Mouse (Mus musculus) erythroblast, embryonic 14.5 days (primary cell): Measurements from ENCODE around the gene Rnase13. TPM values are rescaled to one million over a fixed set of nuclear protein-coding genes. Genes with fewer than 3 reads are reported as not detected.

ENCODE experiments used
- H3K27me3 ChIP-seq: 2 replicates; pipeline ENCODE4 v1.6.1; 2012; ENCODE audit warnings: inconsistent platforms; ENCODE audit not compliant: control insufficient read depth
- H3K36me3 ChIP-seq: 2 replicates; pipeline ENCODE4 v1.6.1; 2012; ENCODE audit warnings: mild to moderate bottlenecking, inconsistent platforms; ENCODE audit not compliant: control insufficient read depth
- H3K4me1 ChIP-seq: 2 replicates; pipeline ENCODE4 v1.6.1; 2012; ENCODE audit warnings: inconsistent platforms; ENCODE audit not compliant: control insufficient read depth
- H3K4me3 ChIP-seq: replicated peaks from 2 replicates; pipeline ENCODE3; 2012; ENCODE audit warnings: moderate library complexity, mild to moderate bottlenecking, inconsistent platforms
- H3K9me3 ChIP-seq: 2 replicates; pipeline ENCODE4 v1.6.1; 2012; ENCODE audit warnings: low read length, inconsistent platforms, mixed read lengths; ENCODE audit not compliant: control insufficient read depth
- GATA1 ChIP-seq: IDR thresholded peaks from 2 replicates; pipeline ENCODE4 v1.6.1; 2012; ENCODE audit warnings: low read length, inconsistent platforms, mixed read lengths
- TAL1 ChIP-seq: IDR thresholded peaks from 3 replicates; pipeline ENCODE4 v1.6.1; 2012; ENCODE audit warnings: low read length, inconsistent platforms, mixed read lengths
- polyA plus RNA-seq: library from polyadenylated mRNA; stranded (reverse); fragments of >175 nt; gene quantifications from 2 replicates; pipeline ENCODE4 v1.2.3, GENCODE M21; 2012

The Rnase13 gene
- polyA plus RNA-seq, 1 experiment = not detected

- peaks cover 41% of the 10 kb centered on the region for H3K27me3 ChIP-seq
- no peak overlapping the region for H3K4me3 ChIP-seq
- no peak for TF ChIP-seq GATA1
- no peak for TF ChIP-seq TAL1
- H3K4me1 ChIP-seq = peaks cover 13% of the 10 kb centered on the region
- H3K36me3 ChIP-seq = no peaks in the 10 kb centered on the region
- H3K9me3 ChIP-seq = no peaks in the 10 kb centered on the region
Observed at GRCm38 (mm10) chr14:51916539-51916938, 6.0 kb downstream of the Rnase13 start.

- TF ChIP-seq GATA1 (no peak), TAL1 (no peak)
- H3K36me3 ChIP-seq = no peaks in the 10 kb centered on the region
- H3K4me1 ChIP-seq = peaks cover 13% of the 10 kb centered on the region
- no peak overlapping the region for H3K4me3 ChIP-seq
- peaks cover 46% of the 10 kb centered on the region for H3K27me3 ChIP-seq
- H3K9me3 ChIP-seq = no peaks in the 10 kb centered on the region
Observed at GRCm38 (mm10) chr14:51915030-51915429, 7.5 kb downstream of the Rnase13 start.

GRCm38 (mm10) chr14:51913960-51914762 lies 8.4 kb downstream of the Rnase13 start, which contains the start of gene Ndrg2:
Gene Ndrg2 (minus strand): TSS chr14:51914158.
- TF ChIP-seq TAL1 = no peak
- no peak for TF ChIP-seq GATA1
- H3K4me3 ChIP-seq = peak within 1 kb of the TSS; percentile 54
- H3K36me3 ChIP-seq = no peaks in the 10 kb centered on the region
- peaks cover 13% of the 10 kb centered on the region for H3K4me1 ChIP-seq
- peaks cover 46% of the 10 kb centered on the region for H3K27me3 ChIP-seq
- no peaks in the 10 kb centered on the region for H3K9me3 ChIP-seq

- Histone ChIP-seq H3K36me3 (no peaks in the 10 kb centered on the region), H3K9me3 (no peaks in the 10 kb centered on the region), H3K4me3 (peak overlapping the region; percentile 54), H3K27me3 (peaks cover 46% of the 10 kb centered on the region), H3K4me1 (peaks cover 13% of the 10 kb centered on the region)
- TF ChIP-seq GATA1 (no peak), TAL1 (no peak)
Observed at GRCm38 (mm10) chr14:51913062-51913959, 9.3 kb downstream of the Rnase13 start.

- no peaks in the 10 kb centered on the region for H3K9me3 ChIP-seq
- TF ChIP-seq TAL1 = no peak
- TF ChIP-seq GATA1 = no peak
- H3K36me3 ChIP-seq = no peaks in the 10 kb centered on the region
- peak overlapping the region; percentile 54 for H3K4me3 ChIP-seq
- H3K4me1 ChIP-seq = peaks cover 13% of the 10 kb centered on the region
- H3K27me3 ChIP-seq = peaks cover 46% of the 10 kb centered on the region
Observed at GRCm38 (mm10) chr14:51912391-51913061, 10.0 kb downstream of the Rnase13 start.

- TF ChIP-seq GATA1 = no peak
- TF ChIP-seq TAL1 = no peak
- Histone ChIP-seq H3K4me3 (no peak overlapping the region), H3K27me3 (peaks cover 50% of the 10 kb centered on the region), H3K4me1 (peaks cover 18% of the 10 kb centered on the region), H3K36me3 (no peaks in the 10 kb centered on the region), H3K9me3 (no peaks in the 10 kb centered on the region)
Observed at GRCm38 (mm10) chr14:51911301-51911700, 11.3 kb downstream of the Rnase13 start.

GRCm38 (mm10) chr14:51906102-51906501 lies 16.5 kb downstream of the Rnase13 start:
- no peak for TF ChIP-seq TAL1
- TF ChIP-seq GATA1 = no peak
- Histone ChIP-seq H3K27me3 (peaks cover 7% of the 10 kb centered on the region), H3K9me3 (no peaks in the 10 kb centered on the region), H3K36me3 (no peaks in the 10 kb centered on the region; the same call in 1 of the 2 replicates), H3K4me3 (no peak overlapping the region), H3K4me1 (peaks cover 8% of the 10 kb centered on the region)

- no peak for TF ChIP-seq GATA1
- TF ChIP-seq TAL1 = no peak
- Histone ChIP-seq H3K36me3 (no peaks in the 10 kb centered on the region; the same call in 1 of the 2 replicates), H3K27me3 (peaks cover 6% of the 10 kb centered on the region), H3K4me3 (no peak overlapping the region), H3K4me1 (peaks cover 8% of the 10 kb centered on the region), H3K9me3 (no peaks in the 10 kb centered on the region)
Observed at GRCm38 (mm10) chr14:51904706-51905105, 17.9 kb downstream of the Rnase13 start.

- Histone ChIP-seq H3K9me3 (no peaks in the 10 kb centered on the region), H3K27me3 (peaks cover 6% of the 10 kb centered on the region), H3K4me3 (no peak overlapping the region), H3K4me1 (peaks cover 8% of the 10 kb centered on the region), H3K36me3 (no peaks in the 10 kb centered on the region; the same call in 1 of the 2 replicates)
- TF ChIP-seq TAL1 = no peak
- TF ChIP-seq GATA1 = no peak
Observed at GRCm38 (mm10) chr14:51903782-51904181, 18.8 kb downstream of the Rnase13 start.
